Mouse (Mus musculus) embryonic facial prominence, embryonic 11.5 days (tissue): Measurements from ENCODE around the gene Ssr3. TPM values are rescaled to one million over a fixed set of nuclear protein-coding genes. Genes with fewer than 3 reads are reported as not detected.

Source experiments
- ATAC-seq: fragments of 200-750 bp; cut with Nextera tagmentation; replicated peaks from 2 replicates; pipeline ENCODE4 v1.8.0; 2017; ENCODE audit warnings: low read depth; ENCODE audit not compliant: insufficient number of reproducible peaks, low FRiP score, low TSS enrichment
- DNase-seq: peaks from one replicate; pipeline ENCODE4 v3.0.0-alpha.2; 2015; ENCODE audit warnings: low spot score
- H3K27ac ChIP-seq: fragments of 300-500 bp; sonication (generic); replicated peaks from 2 replicates; pipeline ENCODE4 v1.5.1; 2014; ENCODE audit warnings: mild to moderate bottlenecking, low read depth, low read length, control low read depth
- H3K27me3 ChIP-seq: fragments of 300-500 bp; sonication (generic); 2 replicates; pipeline ENCODE4 v1.6.1; 2014; ENCODE audit warnings: mild to moderate bottlenecking, low read length, moderate library complexity, mixed read lengths; ENCODE audit not compliant: control insufficient read depth, insufficient read depth
- H3K36me3 ChIP-seq: fragments of 300-500 bp; sonication (generic); replicated peaks from 2 replicates; pipeline ENCODE4 v1.6.1; 2014; ENCODE audit warnings: low read depth, mild to moderate bottlenecking, low read length, moderate library complexity, mixed read lengths; ENCODE audit not compliant: control insufficient read depth, insufficient read depth
- H3K4me1 ChIP-seq: fragments of 300-500 bp; sonication (generic); 2 replicates; pipeline ENCODE4 v1.6.1; 2014; ENCODE audit warnings: low read length, mixed read lengths; ENCODE audit not compliant: control insufficient read depth, insufficient read depth
- H3K4me2 ChIP-seq: fragments of 300-500 bp; sonication (generic); 2 replicates; pipeline ENCODE4 v1.6.1; 2014; ENCODE audit warnings: low read depth, mild to moderate bottlenecking, control low read depth, low read length, moderate library complexity
- H3K4me3 ChIP-seq: fragments of 300-500 bp; sonication (generic); 2 replicates; pipeline ENCODE4 v1.5.1; 2014; ENCODE audit warnings: low read depth, low read length, control low read depth
- H3K9ac ChIP-seq: fragments of 300-500 bp; sonication (generic); replicated peaks from 2 replicates; pipeline ENCODE4 v1.6.1; 2014; ENCODE audit warnings: mild to moderate bottlenecking, control low read depth, low read length
- H3K9me3 ChIP-seq: fragments of 300-500 bp; sonication (generic); replicated peaks from 2 replicates; pipeline ENCODE4 v1.6.1; 2016; ENCODE audit warnings: mild to moderate bottlenecking, low read length, inconsistent platforms, mixed read lengths; ENCODE audit not compliant: control insufficient read depth
- WGBS: fragments of 180-500 bp; shearing (Covaris S2); extraction: QIAGEN DNeasy Blood & Tissue Kit; methylation state at CpG from one replicate; pipeline ENCODE4 v1.1.7; 2014; 5-methylcytosine and 5-hydroxymethylcytosine counted together
- polyA plus RNA-seq: library from polyadenylated mRNA; unstranded; fragments of >200 nt; fragmentation: Nextera tagmentation; extraction: Ambion mirVana; gene quantifications from 2 replicates; pipeline ENCODE4 v1.2.1, GENCODE M21; 2014

The Ssr3 gene
- polyA plus RNA-seq, 1 experiment from 2014 or later: 333 TPM

- Histone ChIP-seq H3K36me3 (peaks cover 4% of the 10 kb centered on the region), H3K27ac (no peak overlapping the region), H3K9ac (peak overlapping the region; percentile 91), H3K4me2 (peak overlapping the region; percentile 79), H3K4me3 (peak overlapping the region; percentile 78), H3K9me3 (no peaks in the 10 kb centered on the region), H3K4me1 (no peaks in the 10 kb centered on the region), H3K27me3 (no peaks in the 10 kb centered on the region)
- DNase-seq (no peak), ATAC-seq (no peak)
- 39% methylated on average over 6 of the region's 6 CpGs for WGBS
Observed at GRCm38 (mm10) chr3:65391222-65391783, 1.1 kb downstream of the Ssr3 start.

DNA sequence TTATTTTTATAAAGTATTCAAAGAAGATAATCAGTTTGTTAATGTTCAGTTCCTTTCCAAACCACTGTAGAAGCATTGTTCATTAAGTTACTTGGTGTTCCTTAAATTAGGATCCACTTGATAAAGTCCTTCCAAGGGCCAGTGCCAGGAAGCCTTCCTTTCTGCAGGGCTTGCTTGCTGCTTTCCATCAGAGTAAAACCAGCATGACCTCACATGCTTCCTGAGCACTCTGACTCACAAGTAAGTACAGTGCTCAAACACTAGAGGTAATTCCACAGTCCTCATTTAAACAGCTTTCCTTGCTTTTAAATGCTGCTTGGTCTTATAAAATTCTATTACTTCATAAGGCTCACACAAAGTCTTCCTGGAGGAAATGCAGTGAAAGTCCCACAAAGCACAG, 6.7 kb downstream of the Ssr3 start:
- DNase-seq (no peak), ATAC-seq (no peak)
- Histone ChIP-seq H3K9ac (no peak overlapping the region), H3K27ac (no peak overlapping the region), H3K4me3 (no peak overlapping the region), H3K27me3 (no peaks in the 10 kb centered on the region), H3K36me3 (peaks cover 12% of the 10 kb centered on the region), H3K4me1 (no peaks in the 10 kb centered on the region), H3K9me3 (no peaks in the 10 kb centered on the region), H3K4me2 (no peak overlapping the region)

GRCm38 (mm10) chr3:65384431-65384830, 8.0 kb downstream of the Ssr3 start:
- H3K4me2 ChIP-seq: no peak overlapping the region
- no peak for DNase-seq
- no peak overlapping the region for H3K27ac ChIP-seq
- no peaks in the 10 kb centered on the region for H3K4me1 ChIP-seq
- H3K4me3 ChIP-seq: no peak overlapping the region
- peaks cover 12% of the 10 kb centered on the region for H3K36me3 ChIP-seq
- no peak for ATAC-seq
- H3K9me3 ChIP-seq: no peaks in the 10 kb centered on the region
- WGBS: 92% methylated on average over 3 of the region's 3 CpGs
- H3K9ac ChIP-seq: no peak overlapping the region
- no peaks in the 10 kb centered on the region for H3K27me3 ChIP-seq

GRCm38 (mm10) chr3:65381094-65381493, 11.3 kb downstream of the Ssr3 start:
- no peak overlapping the region for H3K27ac ChIP-seq
- H3K4me3 ChIP-seq: no peak overlapping the region
- no peak for DNase-seq
- WGBS: 87% methylated on average over 4 of the region's 4 CpGs
- H3K4me2 ChIP-seq: no peak overlapping the region
- no peak overlapping the region for H3K9ac ChIP-seq
- H3K9me3 ChIP-seq: no peaks in the 10 kb centered on the region
- ATAC-seq: no peak
- H3K4me1 ChIP-seq: no peaks in the 10 kb centered on the region
- H3K27me3 ChIP-seq: no peaks in the 10 kb centered on the region
- peaks cover 6% of the 10 kb centered on the region for H3K36me3 ChIP-seq

DNA sequence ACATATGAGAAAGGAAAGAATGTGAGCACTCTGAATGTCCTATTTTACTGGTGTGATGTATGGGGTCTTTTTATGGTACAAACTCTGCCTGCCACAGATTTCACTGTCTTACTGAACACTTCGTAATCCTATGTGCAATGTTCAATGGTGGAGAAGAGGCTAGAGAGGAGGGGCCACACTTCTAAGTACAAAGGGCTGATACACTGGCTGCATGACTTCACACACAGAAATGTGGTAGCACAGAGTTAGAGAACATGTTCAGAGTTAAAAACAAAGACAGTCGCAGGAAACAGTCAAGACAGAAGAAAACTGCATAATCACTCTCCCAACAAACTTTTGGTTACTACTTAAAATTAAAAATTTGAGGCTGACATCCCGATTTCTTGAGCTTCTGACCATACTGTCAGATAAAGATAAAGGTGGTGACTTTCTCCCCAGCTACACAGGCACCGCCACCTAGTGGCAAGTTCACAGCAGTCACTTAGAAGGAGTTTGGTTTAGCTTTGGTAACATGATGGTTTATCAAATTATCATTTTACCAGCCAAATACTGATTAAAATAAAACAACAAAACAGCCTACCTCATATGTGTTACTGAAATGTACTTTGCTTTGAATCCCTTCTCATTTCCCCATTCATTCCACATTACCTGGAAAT, 12.4 kb downstream of the Ssr3 start:
- H3K9ac ChIP-seq: no peak overlapping the region
- no peak overlapping the region for H3K4me3 ChIP-seq
- 77% methylated on average over 4 of the region's 4 CpGs for WGBS
- H3K27me3 ChIP-seq: no peaks in the 10 kb centered on the region
- ATAC-seq (no peak), DNase-seq (peak; percentile 66)
- peaks cover 2% of the 10 kb centered on the region for H3K36me3 ChIP-seq
- no peaks in the 10 kb centered on the region for H3K9me3 ChIP-seq
- no peaks in the 10 kb centered on the region for H3K4me1 ChIP-seq
- H3K4me2 ChIP-seq: no peak overlapping the region
- H3K27ac ChIP-seq: no peak overlapping the region

DNA sequence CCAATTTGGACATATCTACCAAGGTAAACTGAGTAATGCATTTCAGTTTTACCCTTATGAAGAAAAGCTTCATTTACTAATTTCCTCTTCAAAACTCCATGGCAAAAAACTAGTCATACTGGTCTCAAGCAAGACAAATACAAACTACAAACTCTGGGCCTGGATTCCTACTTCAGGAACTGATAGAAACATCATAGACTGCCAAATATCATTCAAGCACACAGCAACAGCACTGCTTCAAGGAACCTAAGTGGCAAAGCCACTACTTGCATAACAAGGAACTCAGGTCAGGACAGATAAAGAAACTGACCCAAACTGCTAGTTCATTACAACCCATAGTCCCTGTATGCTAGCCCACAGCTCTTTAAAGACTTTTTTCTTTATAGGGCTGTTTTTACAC, 13.7 kb downstream of the Ssr3 start:
- H3K9me3 ChIP-seq: no peaks in the 10 kb centered on the region
- DNase-seq (no peak), ATAC-seq (no peak)
- peaks cover 2% of the 10 kb centered on the region for H3K36me3 ChIP-seq
- no peak overlapping the region for H3K9ac ChIP-seq
- H3K4me1 ChIP-seq: no peaks in the 10 kb centered on the region
- no peak overlapping the region for H3K4me2 ChIP-seq
- no peak overlapping the region for H3K27ac ChIP-seq
- no peaks in the 10 kb centered on the region for H3K27me3 ChIP-seq
- H3K4me3 ChIP-seq: no peak overlapping the region

- Histone ChIP-seq H3K36me3 (no peaks in the 10 kb centered on the region; the same call in 1 of the 2 replicates), H3K27me3 (no peaks in the 10 kb centered on the region), H3K4me2 (no peak overlapping the region), H3K9me3 (no peaks in the 10 kb centered on the region), H3K27ac (no peak overlapping the region), H3K4me1 (no peaks in the 10 kb centered on the region), H3K9ac (no peak overlapping the region), H3K4me3 (no peak overlapping the region)
- ATAC-seq: no peak
- 57% methylated on average over 3 of the region's 3 CpGs for WGBS
- no peak for DNase-seq
Observed at GRCm38 (mm10) chr3:65374729-65375128, 17.7 kb downstream of the Ssr3 start.

DNA sequence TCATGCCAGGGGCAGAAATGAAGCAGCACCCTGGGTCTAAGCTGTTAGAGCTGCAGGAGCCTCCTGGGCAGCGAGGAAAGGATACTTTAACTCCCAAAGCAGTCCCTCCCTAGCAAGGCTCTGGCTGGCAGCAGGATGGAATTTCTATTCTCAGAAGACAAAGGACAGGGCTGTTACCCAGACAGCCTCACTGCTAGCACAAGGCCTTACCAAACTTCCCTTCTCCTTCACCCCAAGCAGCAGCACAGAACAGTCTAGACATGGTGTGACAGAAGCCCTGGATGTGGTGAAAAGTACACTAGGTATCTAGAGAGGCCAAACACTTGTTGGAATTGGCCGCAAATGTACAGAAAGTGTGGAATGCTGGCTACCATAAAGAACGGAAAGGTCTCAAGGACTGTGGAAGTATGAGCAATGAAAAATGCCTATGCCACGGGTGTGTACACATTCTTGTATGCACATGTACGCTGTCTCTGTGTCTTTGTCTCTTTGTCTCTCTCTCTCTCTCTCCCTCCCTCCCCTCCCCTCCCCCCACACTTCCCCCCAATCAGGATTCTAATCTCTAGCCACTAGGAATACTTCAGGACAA, 18.7 kb downstream of the Ssr3 start:
- Histone ChIP-seq H3K4me2 (no peak overlapping the region), H3K27ac (no peak overlapping the region), H3K4me1 (no peaks in the 10 kb centered on the region), H3K9me3 (no peaks in the 10 kb centered on the region), H3K4me3 (no peak overlapping the region), H3K36me3 (no peaks in the 10 kb centered on the region; the same call in 1 of the 2 replicates), H3K9ac (no peak overlapping the region), H3K27me3 (no peaks in the 10 kb centered on the region)
- no peak for ATAC-seq
- WGBS: 76% methylated on average over 5 of the region's 5 CpGs
- DNase-seq: no peak
